17 mouse cellular contexts compared by ENCODE assay signal in genomic region chr8:104313311-104313710, GRCm38 (mm10). TPM values are rescaled to one million over a fixed set of nuclear protein-coding genes. Genes with fewer than 3 reads are reported as not detected.
DNase-seq lines count a peak whose midpoint lies in the region; ATAC-seq and TF ChIP-seq lines count a peak whose summit lies in the region.
"Had no signal": no experiment of that assay in that cellular context is flagged by ENCODE, and none has a peak within 500 bp of the region (broad histone marks: within the 10 kb centered on the region; RNA-seq: fewer than 3 reads in every experiment).

No protein-coding gene starts in this region.

- intact Hi-C loops in gastrocnemius, adult 2 months (cut with DNase I), result no loop called here

- H3K4me3 ChIP-seq in gastrocnemius, adult 2 months, result no peak overlapping the region
- H3K4me3 ChIP-seq in layer of hippocampus, adult 2 months, result no peak overlapping the region
- H3K4me3 ChIP-seq: forebrain, embryonic 13.5 days; limb, embryonic 15.5 days had no signal

- no peak overlapping the region for H3K27ac ChIP-seq in gastrocnemius, adult 2 months
- no peak overlapping the region for H3K27ac ChIP-seq in layer of hippocampus, adult 2 months
- H3K27ac ChIP-seq: forebrain, embryonic 13.5 days; limb, embryonic 15.5 days had no signal

- ATAC-seq in frontal cortex, adult (ENCODE audit: low TSS enrichment), result no peak
- ATAC-seq: forebrain, embryonic 13.5 days; hindbrain, embryonic 16.5 days had no signal

- peak; percentile 45 for TF ChIP-seq CTCF in gastrocnemius, adult 2 months (IDR thresholded peaks at IDR 0.05)
- peak; percentile 67 for TF ChIP-seq CTCF in layer of hippocampus, adult 2 months (conservative IDR thresholded peaks at IDR 0.05)

- DNase-seq in gastrocnemius, adult 2 months, result peak; percentile 38
- no peak for DNase-seq in gastrocnemius, adult 18-20 months (ENCODE audit: low spot score)
- DNase-seq in layer of hippocampus, adult 2 months (ENCODE audit: low spot score in 2 of 2), result no peak
- no peak for DNase-seq in layer of hippocampus, adult 9-11 months
- peak; percentile 25 for DNase-seq in brain, adult 2 months (ENCODE audit: low read depth, low spot score)
- DNase-seq in lung, postnatal 14 days, result peak; percentile 47
- no peak for DNase-seq in c-Kit-positive CD71-positive TER-119-positive erythroid progenitor cells, embryonic 14.5 days (ENCODE audit: low spot score)
- DNase-seq: adrenal gland, adult 2 months; B cell, adult 2 months; cerebellum, adult 11 months; gastrocnemius, postnatal 36 days; retina, postnatal 1 day had no signal

RNA-seq across cellular contexts. Expression of gene Cmtm1, which starts 3.4 kb away (rescaled TPM):
- total RNA-seq in gastrocnemius, adult 2 months (2021), result not detected
- not detected for total RNA-seq in gastrocnemius, adult 18-20 months (2021)
- not detected for total RNA-seq in layer of hippocampus, adult 2 months (2021)
- total RNA-seq: gastrocnemius, postnatal 36 days; layer of hippocampus, postnatal 14 days had no signal

RNA-seq across cellular contexts. Expression of gene Gm45711, which starts 3.4 kb away (rescaled TPM):
- total RNA-seq in gastrocnemius, adult 2 months (2021), result not detected
- not detected for total RNA-seq in gastrocnemius, adult 18-20 months (2021)
- total RNA-seq in layer of hippocampus, adult 2 months (2021), result not detected
- total RNA-seq: gastrocnemius, postnatal 36 days; layer of hippocampus, postnatal 14 days had no signal

RNA-seq across cellular contexts. Expression of gene Gm11020, which starts 8.1 kb away (rescaled TPM):
- total RNA-seq in gastrocnemius, adult 2 months (2021), result not detected
- not detected for total RNA-seq in gastrocnemius, adult 18-20 months (2021)
- total RNA-seq in layer of hippocampus, adult 2 months (2021), result not detected
- total RNA-seq: adrenal gland, adult 2 months; gastrocnemius, postnatal 36 days; layer of hippocampus, postnatal 14 days had no signal

RNA-seq across cellular contexts. Expression of gene Cmtm2b, which starts 8.7 kb away (rescaled TPM):
- total RNA-seq in gastrocnemius, adult 2 months (2021), result not detected
- not detected for total RNA-seq in gastrocnemius, adult 18-20 months (2021)
- total RNA-seq in layer of hippocampus, adult 2 months (2021), result not detected
- total RNA-seq: adrenal gland, adult 2 months; gastrocnemius, postnatal 36 days; layer of hippocampus, postnatal 14 days had no signal

RNA-seq across cellular contexts. Expression of gene Cmtm2a, which starts 20.3 kb away (rescaled TPM):
- not detected for total RNA-seq in gastrocnemius, adult 2 months (2021)
- not detected for total RNA-seq in gastrocnemius, adult 18-20 months (2021)
- total RNA-seq in layer of hippocampus, adult 2 months (2021), result not detected
- total RNA-seq: gastrocnemius, postnatal 36 days; layer of hippocampus, postnatal 14 days had no signal

Comparison
In these comparisons a context has a peak if more than half of its experiments do, and no peak if none do; other contexts are left out.
1. DNase-seq: peak in gastrocnemius, adult 2 months (single experiment), brain, adult 2 months (single experiment) and lung, postnatal 14 days (single experiment); none in gastrocnemius, adult 18-20 months (single experiment), layer of hippocampus, adult 2 months (0 of 2), layer of hippocampus, adult 9-11 months (single experiment) and c-Kit-positive CD71-positive TER-119-positive erythroid progenitor cells, embryonic 14.5 days (single experiment).